Mouse (Mus musculus) heart, embryonic 10.5 days (tissue): ENCODE data around the gene Sh3bp1. TPM values are rescaled to one million over a fixed set of nuclear protein-coding genes. Genes with fewer than 3 reads are reported as not detected.
"Not testable (repeated sequence)": the region's sequence is repeated elsewhere in the genome, so short reads cannot be mapped to it uniquely, and the experiment has no call there.

Experiments used
- DNase-seq: peaks from one replicate; pipeline ENCODE4 v3.0.0-alpha.2; 2017; ENCODE audit warnings: low spot score
- H3K27ac ChIP-seq: fragments of 300-500 bp; sonication (generic); 2 replicates; pipeline ENCODE4 v1.5.1; 2016; ENCODE audit warnings: mild to moderate bottlenecking
- H3K27me3 ChIP-seq: fragments of 300-500 bp; sonication (generic); 2 replicates; pipeline ENCODE4 v1.6.1; 2016; ENCODE audit warnings: mild to moderate bottlenecking; ENCODE audit not compliant: poor library complexity, insufficient read depth, severe bottlenecking
- H3K36me3 ChIP-seq: fragments of 300-500 bp; sonication (generic); 2 replicates; pipeline ENCODE4 v1.6.1; 2016; ENCODE audit warnings: mild to moderate bottlenecking, moderate library complexity
- H3K4me1 ChIP-seq: fragments of 300-500 bp; sonication (generic); 2 replicates; pipeline ENCODE4 v1.6.1; 2016; ENCODE audit warnings: mild to moderate bottlenecking
- H3K4me3 ChIP-seq: fragments of 300-500 bp; sonication (generic); 2 replicates; pipeline ENCODE4 v1.5.1; 2016; ENCODE audit warnings: mild to moderate bottlenecking, moderate library complexity
- H3K9me3 ChIP-seq: fragments of 300-500 bp; sonication (generic); 2 replicates; pipeline ENCODE4 v1.6.1; 2016; ENCODE audit warnings: mild to moderate bottlenecking, moderate library complexity
- WGBS: fragments of 180-500 bp; shearing (Covaris S2); methylation state at CpG from one replicate; pipeline ENCODE4 v1.1.7; 2016; 5-methylcytosine and 5-hydroxymethylcytosine counted together
- polyA plus RNA-seq: library from polyadenylated mRNA; unstranded; fragments of >200 nt; fragmentation: Nextera tagmentation; extraction: Ambion mirVana; gene quantifications from 2 replicates; pipeline ENCODE4 v1.2.1, GENCODE M21; 2016

Sh3bp1 gene
- polyA plus RNA-seq, 1 experiment from 2014 or later = 44.4 TPM

DNA sequence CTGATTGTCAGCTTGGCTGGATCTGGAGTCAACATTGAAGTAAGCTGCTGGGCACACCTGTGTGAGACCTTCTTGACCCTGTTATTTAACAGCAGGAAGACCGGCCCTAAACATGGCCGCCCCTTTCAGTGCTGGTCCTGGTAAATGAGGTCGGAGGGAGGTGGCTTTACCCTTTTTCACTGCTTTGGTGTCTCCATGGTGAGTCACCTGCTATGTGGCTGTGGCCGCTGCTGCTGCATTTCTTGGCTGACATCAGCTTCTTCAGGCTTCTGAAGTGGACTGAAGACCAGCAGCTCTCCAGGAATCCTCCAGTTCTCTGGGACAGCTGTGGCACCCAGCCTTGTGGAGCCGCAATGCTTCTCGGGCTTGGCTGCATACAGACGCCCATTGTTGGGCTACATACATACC, 30.7 kb upstream of the Sh3bp1 start:
- Histone ChIP-seq H3K4me1 (peaks cover 15% of the 10 kb centered on the region), H3K4me3 (no peak overlapping the region), H3K36me3 (no peaks in the 10 kb centered on the region), H3K27me3 (0 out of 2 replicates have a peak, but pooled peaks cover 1% of the 10 kb centered on the region), H3K27ac (peak overlapping the region; percentile 77), H3K9me3 (no peaks in the 10 kb centered on the region)
- no peak for DNase-seq
- 73% methylated on average over 7 of the region's 7 CpGs for WGBS

DNA sequence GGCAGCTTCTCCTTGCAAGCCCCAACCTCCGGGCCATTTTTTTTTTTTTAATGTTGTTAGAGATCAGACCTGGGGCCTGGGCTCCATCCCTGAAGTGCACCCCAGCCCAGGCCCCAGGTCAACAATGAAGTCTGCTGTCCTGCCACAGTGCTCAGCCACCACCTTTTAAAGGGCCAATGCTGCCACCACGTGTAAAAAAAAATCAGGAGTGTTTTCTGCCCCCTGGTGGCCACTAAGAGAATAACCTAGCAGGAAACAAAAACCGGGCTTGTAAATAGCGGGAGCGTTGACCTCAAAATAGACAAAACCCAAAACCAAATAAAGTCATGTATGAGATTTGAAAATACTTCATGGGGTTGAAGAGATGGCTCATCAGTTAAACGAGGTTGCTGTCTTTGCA, 29.8 kb upstream of the Sh3bp1 start:
- peaks cover 15% of the 10 kb centered on the region for H3K4me1 ChIP-seq
- no peaks in the 10 kb centered on the region for H3K9me3 ChIP-seq
- no peaks in the 10 kb centered on the region for H3K36me3 ChIP-seq
- H3K4me3 ChIP-seq = no peak overlapping the region
- 25% methylated on average over 6 of the region's 6 CpGs for WGBS
- DNase-seq = no peak
- H3K27me3 ChIP-seq = no peaks in the 10 kb centered on the region
- no peak overlapping the region for H3K27ac ChIP-seq

DNA sequence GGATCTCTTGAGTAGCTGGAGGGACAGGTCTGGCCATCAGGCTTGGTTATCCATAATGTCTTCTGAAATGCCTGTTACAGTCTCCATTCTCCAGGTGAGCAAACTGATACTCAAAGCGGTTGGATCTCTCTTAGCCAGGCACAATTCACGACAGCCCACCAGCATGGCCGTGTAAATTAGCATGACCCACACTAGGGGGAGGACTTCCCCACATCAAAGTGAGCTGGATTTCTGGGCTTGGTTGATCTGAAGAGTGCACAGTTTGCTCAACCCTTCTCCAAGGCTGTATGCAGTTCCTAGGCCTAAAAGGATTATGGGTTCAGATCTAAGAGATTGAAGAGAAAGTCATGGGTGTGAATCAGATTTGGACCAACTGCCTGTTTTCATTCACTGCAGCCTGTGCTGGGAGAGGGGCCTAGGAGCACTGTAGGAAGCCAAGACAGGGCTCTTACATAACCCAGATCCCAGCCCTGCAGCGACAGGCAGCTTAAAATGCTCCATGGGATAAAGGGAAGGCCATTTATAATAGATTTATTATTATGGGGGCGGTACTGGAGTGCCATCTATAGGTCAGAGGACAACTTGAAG, 27.5 kb upstream of the Sh3bp1 start:
- H3K27ac ChIP-seq = no peak overlapping the region
- 52% methylated on average over 5 of the region's 5 CpGs for WGBS
- no peak for DNase-seq

DNA sequence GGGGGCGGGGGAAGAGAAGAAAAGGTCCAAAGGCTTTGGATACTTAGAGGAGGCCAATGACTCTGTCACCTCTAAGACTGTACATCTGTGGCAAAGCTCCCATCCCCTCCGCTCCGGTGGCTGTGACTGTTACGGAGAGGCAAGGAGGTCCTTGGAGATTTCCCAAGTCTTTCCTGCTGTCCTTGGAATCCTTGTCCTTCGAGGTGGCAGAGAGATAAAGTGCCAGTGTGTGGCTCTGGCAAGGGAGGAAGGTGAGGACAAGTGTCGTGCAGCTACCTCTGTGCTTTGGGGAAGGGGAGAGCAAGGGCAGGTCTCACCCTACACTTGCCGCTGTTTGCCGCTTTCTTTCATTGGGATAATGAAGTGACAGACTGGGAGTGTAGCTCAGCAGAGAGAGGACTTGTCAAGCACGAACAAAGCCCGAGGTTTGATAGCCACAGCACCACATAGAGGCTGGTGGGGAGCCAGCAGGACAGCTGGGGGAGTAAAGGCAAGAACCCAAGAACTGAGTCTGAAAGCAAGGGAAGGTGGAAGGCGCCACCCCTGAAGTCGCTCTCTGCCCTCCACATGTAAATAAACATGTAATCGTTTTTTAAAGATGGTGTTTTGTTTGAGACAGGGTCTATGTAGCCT, 25.6 kb upstream of the Sh3bp1 start:
- no peak for DNase-seq
- Histone ChIP-seq H3K4me1 (peaks cover 27% of the 10 kb centered on the region), H3K4me3 (no peak overlapping the region), H3K27me3 (no peaks in the 10 kb centered on the region), H3K27ac (no peak overlapping the region), H3K9me3 (no peaks in the 10 kb centered on the region), H3K36me3 (no peaks in the 10 kb centered on the region)
- WGBS = 43% methylated on average over 13 of the region's 13 CpGs

More for the DNA sequence above, 27.5 kb upstream of the Sh3bp1 start:
- Histone ChIP-seq H3K4me1 (peaks cover 23% of the 10 kb centered on the region), H3K27me3 (no peaks in the 10 kb centered on the region), H3K9me3 (no peaks in the 10 kb centered on the region), H3K36me3 (no peaks in the 10 kb centered on the region), H3K4me3 (no peak overlapping the region)

DNA sequence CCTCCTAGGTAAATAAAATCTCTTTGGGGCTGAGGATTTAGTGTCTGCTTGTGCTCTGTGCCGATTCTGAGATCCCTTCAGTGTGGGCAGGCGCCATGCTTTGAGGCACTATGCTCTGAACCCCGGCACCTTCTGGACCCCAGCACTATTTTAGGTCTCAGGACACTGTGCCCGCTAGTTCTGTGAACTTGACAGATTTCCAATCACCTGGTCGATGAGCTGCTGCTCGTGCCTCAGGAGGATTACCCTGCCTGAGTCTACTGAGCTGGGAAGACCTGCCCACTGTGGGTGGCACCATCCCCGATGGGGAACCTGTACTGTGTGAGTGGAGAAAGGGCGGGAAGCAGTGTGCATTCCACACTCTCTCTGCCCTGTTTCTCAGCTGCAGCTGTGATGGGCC, 24.6 kb upstream of the Sh3bp1 start:
- Histone ChIP-seq H3K4me3 (no peak overlapping the region), H3K27me3 (no peaks in the 10 kb centered on the region), H3K27ac (peak overlapping the region; percentile 99; the same call in 1 of the 2 replicates), H3K4me1 (peaks cover 36% of the 10 kb centered on the region), H3K9me3 (no peaks in the 10 kb centered on the region), H3K36me3 (peaks cover 5% of the 10 kb centered on the region)
- DNase-seq = no peak
- WGBS = 75% methylated on average over 8 of the region's 8 CpGs

DNA sequence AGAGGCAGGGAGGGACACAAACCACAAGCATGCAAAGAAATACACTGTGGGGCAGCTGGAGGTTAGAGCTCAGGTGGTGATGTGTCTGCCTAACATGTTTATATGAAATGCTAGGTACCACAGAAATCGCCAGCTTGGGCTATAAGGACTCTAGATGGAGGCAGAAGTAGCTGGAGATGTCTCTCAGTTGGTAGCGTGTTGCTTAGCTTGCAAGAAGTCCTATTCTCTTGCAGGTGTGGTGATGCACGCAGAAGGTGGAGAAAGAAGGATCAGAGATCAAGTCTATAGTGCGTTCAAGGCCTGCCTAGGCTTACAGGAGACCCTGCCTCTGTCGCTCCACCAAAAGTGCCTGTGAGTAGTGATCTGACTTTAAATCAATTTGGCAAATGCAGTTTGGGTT, 24.0 kb upstream of the Sh3bp1 start:
- Histone ChIP-seq H3K4me1 (peaks cover 39% of the 10 kb centered on the region), H3K27me3 (no peaks in the 10 kb centered on the region), H3K9me3 (no peaks in the 10 kb centered on the region), H3K36me3 (peaks cover 11% of the 10 kb centered on the region), H3K27ac (peak overlapping the region; percentile 99), H3K4me3 (no peak overlapping the region)
- WGBS = 71% methylated on average over 5 of the region's 5 CpGs
- no peak for DNase-seq

DNA sequence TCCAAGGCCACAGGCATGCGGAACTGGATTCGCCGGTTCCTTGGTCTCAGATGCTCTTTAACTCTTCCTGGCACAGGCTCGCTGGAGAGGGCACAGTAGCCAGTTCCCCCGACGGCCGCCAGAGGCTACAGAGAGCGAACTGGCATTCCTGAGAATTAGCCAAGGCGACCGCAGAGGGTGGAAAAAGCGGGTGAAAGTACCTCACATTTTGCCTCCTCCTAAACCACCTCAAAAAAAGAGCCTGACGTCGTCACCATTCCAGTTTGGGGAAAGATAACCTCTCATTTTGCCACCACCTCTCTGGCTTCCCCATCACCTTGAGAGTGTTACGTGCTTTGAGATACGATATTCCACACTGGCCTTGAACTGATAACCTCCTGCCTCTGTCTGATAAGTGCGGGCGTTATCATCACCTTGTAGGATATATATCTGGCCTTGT, 23.3 kb upstream of the Sh3bp1 start:
- peaks cover 44% of the 10 kb centered on the region for H3K4me1 ChIP-seq
- peaks cover 18% of the 10 kb centered on the region for H3K36me3 ChIP-seq
- no peaks in the 10 kb centered on the region for H3K27me3 ChIP-seq
- no peaks in the 10 kb centered on the region for H3K9me3 ChIP-seq
- peak; percentile 94 for DNase-seq
- H3K27ac ChIP-seq = peak overlapping the region; percentile 99
- H3K4me3 ChIP-seq = peak overlapping the region; percentile 84
- WGBS = under 1% methylated on average over 17 of the region's 17 CpGs

DNA sequence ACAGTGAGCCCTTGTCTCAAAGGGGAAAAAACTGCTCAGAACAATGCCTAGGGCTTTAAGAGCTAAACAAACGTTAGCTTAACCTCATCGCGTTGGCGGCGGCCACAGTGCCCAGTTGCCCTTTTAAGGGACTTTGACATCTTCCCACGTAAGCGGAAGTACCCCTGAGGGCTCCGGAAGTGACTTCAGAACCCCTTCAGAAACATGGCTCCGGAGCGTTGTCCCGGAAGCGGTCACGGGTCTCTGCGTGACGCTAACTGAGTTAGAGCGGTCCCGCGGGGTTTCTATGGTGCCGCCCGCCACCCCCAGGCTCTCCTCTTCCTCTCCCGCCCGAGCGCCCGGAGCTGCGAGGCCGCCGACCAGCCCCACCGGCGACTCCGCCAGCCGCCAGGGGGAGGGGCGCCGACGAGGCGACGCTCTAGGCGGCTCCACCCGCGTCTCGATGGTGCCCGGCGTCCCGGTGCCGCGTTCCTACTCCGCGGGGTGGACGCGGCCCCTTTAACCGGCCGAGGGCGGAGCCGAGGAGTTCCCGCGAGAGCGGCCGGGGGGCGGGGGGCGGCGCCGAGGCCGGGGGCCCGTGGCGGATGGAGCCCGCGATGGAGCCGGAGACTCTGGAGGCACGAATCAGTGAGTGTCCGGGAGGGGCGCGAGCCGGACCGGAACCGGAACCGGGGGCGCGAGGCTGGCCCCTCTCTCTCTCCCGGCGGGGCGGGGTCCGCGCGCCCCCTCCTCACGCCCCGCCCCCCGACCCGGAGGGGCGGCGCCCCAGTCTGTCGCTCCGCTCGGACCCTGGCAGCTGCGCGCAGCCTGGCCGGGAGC, 22.4 kb upstream of the Sh3bp1 start, which contains the start of gene Gga1:
TSS of gene Gga1 (plus strand) at position 200 of the 819 bp plus-strand sequence.
- peaks cover 27% of the 10 kb centered on the region for H3K36me3 ChIP-seq
- H3K4me3 ChIP-seq = peak within 1 kb of the TSS; percentile 84
- peaks cover 47% of the 10 kb centered on the region for H3K4me1 ChIP-seq
- DNase-seq = peak; percentile 97
- H3K27me3 ChIP-seq = no peaks in the 10 kb centered on the region
- H3K9me3 ChIP-seq = no peaks in the 10 kb centered on the region
- H3K27ac ChIP-seq = peak within 1 kb of the TSS; percentile 99
- WGBS = 1% methylated on average over 86 of the region's 95 CpGs

DNA sequence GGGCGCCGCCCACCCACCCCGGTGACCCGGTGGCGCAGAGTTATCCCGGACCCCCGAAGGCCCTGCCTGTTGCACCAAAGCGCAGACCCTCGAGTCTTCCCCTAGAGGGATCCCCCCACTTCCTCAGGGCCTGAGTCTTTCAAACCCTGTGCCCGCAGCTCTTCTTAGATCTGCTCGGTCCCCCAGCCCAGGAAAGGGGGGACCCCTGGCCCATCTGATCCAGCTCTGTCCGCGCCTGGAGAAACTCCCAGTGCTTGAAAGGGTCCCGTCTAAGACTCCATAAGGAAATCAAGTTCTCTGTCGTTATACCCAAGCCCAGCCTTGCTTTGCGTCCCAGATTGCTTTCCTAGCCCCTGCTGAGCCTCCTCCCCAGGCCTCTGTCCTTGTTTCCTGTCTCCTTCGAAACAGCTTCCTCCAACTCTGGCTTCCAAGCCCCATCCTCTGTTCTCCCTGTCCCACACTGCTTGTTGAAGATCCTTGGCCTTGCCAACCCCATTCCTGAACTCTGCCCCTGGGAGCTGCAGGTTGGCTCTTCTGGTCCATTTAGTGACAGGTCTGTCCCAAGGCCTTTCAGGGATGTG, 21.7 kb upstream of the Sh3bp1 start:
- H3K9me3 ChIP-seq = no peaks in the 10 kb centered on the region
- H3K36me3 ChIP-seq = peaks cover 34% of the 10 kb centered on the region
- H3K4me3 ChIP-seq = peak overlapping the region; percentile 84
- under 1% methylated on average over 17 of the region's 17 CpGs for WGBS
- no peak for DNase-seq
- no peaks in the 10 kb centered on the region for H3K27me3 ChIP-seq
- peak overlapping the region; percentile 99 for H3K27ac ChIP-seq
- peaks cover 47% of the 10 kb centered on the region for H3K4me1 ChIP-seq

DNA sequence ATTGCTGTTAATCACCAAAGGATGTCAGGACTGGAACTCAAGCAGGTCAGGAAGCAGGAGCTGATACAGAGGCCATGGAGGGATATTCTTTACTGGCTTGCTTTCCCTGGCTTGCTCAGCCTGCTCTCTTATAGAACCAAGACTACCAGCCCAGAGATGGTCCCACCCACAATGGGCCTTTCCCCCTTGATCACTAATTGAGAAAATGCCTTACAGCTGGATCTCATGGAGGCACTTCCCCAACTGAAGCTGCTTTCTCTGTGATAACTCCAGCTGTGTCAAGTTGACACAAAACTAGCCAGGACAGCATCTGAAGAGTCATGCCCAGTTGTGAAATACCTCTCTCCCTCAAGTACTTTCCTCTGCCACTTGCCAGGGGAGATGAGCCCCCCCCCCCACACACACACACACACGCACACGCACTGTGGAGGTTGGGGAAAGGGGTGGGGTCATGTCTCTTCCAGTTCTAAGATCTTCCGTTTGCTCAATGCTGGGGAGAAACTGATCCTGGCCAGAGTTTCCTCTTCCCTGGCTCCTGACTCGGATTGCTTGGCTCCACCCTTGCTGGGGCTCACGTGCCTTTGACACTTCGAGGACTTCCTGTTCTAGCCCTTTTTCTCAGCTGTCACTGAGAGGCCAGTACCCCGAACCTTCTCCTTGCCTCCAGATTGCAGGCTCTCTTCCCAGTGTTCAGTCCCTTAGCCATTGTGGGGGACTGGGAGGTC, 20.6 kb upstream of the Sh3bp1 start:
- not testable (repeated sequence) for H3K4me3 ChIP-seq, H3K9me3 ChIP-seq, DNase-seq, H3K27me3 ChIP-seq
- WGBS = 55% methylated on average over 7 of the region's 7 CpGs
- Histone ChIP-seq H3K27ac (peak overlapping the region; percentile 44), H3K36me3 (peaks cover 45% of the 10 kb centered on the region), H3K4me1 (peaks cover 43% of the 10 kb centered on the region)

DNA sequence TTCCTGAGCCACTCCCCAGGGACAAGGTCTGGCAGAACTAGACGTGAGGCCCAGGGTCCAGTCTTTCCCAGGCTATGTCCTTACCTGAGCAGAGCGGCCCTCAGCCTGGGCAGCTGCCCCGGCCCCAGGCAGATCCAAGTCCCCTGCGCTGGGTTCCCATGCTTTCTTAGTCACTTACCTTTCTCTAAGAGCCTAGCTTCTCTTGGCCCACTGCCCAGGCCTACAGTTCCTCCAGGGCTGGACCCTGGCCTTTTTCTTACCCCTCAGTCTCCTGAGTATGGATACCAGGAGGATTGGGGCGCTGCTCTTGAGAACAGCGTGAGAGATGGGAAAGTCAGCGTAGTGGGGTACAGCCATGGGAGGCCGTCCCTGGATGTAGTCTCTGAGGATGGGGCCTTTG, 19.1 kb upstream of the Sh3bp1 start:
- Histone ChIP-seq H3K27ac (no peak overlapping the region), H3K27me3 (no peaks in the 10 kb centered on the region), H3K4me3 (no peak overlapping the region), H3K36me3 (peaks cover 58% of the 10 kb centered on the region), H3K9me3 (no peaks in the 10 kb centered on the region), H3K4me1 (peaks cover 42% of the 10 kb centered on the region)
- 94% methylated on average over 8 of the region's 8 CpGs for WGBS
- DNase-seq = no peak

DNA sequence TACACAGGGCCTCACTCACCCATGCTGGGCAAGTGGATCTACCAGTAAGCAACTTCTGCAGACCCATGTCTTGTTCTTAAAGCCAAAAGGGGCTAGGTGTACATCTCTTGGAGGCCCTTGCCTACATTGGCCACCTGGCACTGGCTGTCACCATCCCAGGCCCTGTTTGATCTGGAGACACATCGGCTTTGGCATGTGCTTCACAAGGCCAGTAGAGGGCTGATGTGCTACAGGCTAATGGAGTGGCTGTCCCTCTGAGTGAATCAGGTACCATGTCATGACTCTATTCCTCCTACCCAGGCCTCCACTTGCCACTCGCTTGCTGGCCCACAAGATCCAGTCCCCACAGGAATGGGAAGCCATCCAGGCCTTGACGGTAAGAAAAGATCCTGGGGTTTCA, 17.7 kb upstream of the Sh3bp1 start:
- DNase-seq = no peak
- no peaks in the 10 kb centered on the region for H3K27me3 ChIP-seq
- no peaks in the 10 kb centered on the region for H3K9me3 ChIP-seq
- WGBS = 83% methylated on average over 3 of the region's 3 CpGs
- peaks cover 34% of the 10 kb centered on the region for H3K4me1 ChIP-seq
- no peak overlapping the region for H3K4me3 ChIP-seq
- H3K27ac ChIP-seq = no peak overlapping the region
- peaks cover 72% of the 10 kb centered on the region for H3K36me3 ChIP-seq
